Mouse (Mus musculus) midbrain, postnatal 0 days (tissue): ENCODE measurements around the gene Prcc. TPM values are rescaled to one million over a fixed set of nuclear protein-coding genes. Genes with fewer than 3 reads are reported as not detected.

Source experiments
- ATAC-seq: fragments of 200-750 bp; cut with Nextera tagmentation; 2 replicates; pipeline ENCODE4 v1.8.0; 2017; ENCODE audit warnings: moderate number of reproducible peaks, mild to moderate bottlenecking, moderate TSS enrichment, moderate library complexity; ENCODE audit not compliant: low FRiP score
- DNase-seq: peaks from one replicate; pipeline ENCODE4 v3.0.0-alpha.2; 2015; ENCODE audit warnings: low spot score
- H3K27ac ChIP-seq: fragments of 300-500 bp; sonication (generic); 2 replicates; pipeline ENCODE4 v1.5.1; 2014; ENCODE audit warnings: low read depth, mild to moderate bottlenecking, low read length, mixed read lengths
- H3K27me3 ChIP-seq: fragments of 300-500 bp; sonication (generic); 2 replicates; pipeline ENCODE4 v1.6.1; 2014; ENCODE audit warnings: low read length, control low read depth, mixed read lengths; ENCODE audit not compliant: insufficient read depth
- H3K36me3 ChIP-seq: fragments of 300-500 bp; sonication (generic); 2 replicates; pipeline ENCODE4 v1.6.1; 2014; ENCODE audit warnings: low read length, control low read depth, mixed read lengths; ENCODE audit not compliant: insufficient read depth
- H3K4me1 ChIP-seq: fragments of 300-500 bp; sonication (generic); 2 replicates; pipeline ENCODE4 v1.6.1; 2014; ENCODE audit warnings: mild to moderate bottlenecking, control low read depth, antibody characterized with exemption, low read length, mixed read lengths; ENCODE audit not compliant: insufficient read depth
- H3K4me2 ChIP-seq: fragments of 300-500 bp; sonication (generic); 2 replicates; pipeline ENCODE4 v1.6.1; 2014; ENCODE audit warnings: low read depth, mild to moderate bottlenecking, low read length, mixed read lengths; ENCODE audit not compliant: poor library complexity, severe bottlenecking
- H3K4me3 ChIP-seq: fragments of 300-500 bp; sonication (generic); 2 replicates; pipeline ENCODE4 v1.5.1; 2014; ENCODE audit warnings: low read depth, mild to moderate bottlenecking, low read length, moderate library complexity
- H3K9ac ChIP-seq: fragments of 300-500 bp; sonication (generic); replicated peaks from 2 replicates; pipeline ENCODE4 v1.6.1; 2014; ENCODE audit warnings: mild to moderate bottlenecking, low read length, moderate library complexity, mixed read lengths; ENCODE audit not compliant: poor library complexity, severe bottlenecking
- H3K9me3 ChIP-seq: fragments of 300-500 bp; sonication (generic); 2 replicates; pipeline ENCODE4 v1.6.1; 2016; ENCODE audit warnings: low read length, control low read depth
- CTCF ChIP-seq: IDR thresholded peaks from 2 replicates; pipeline ENCODE4 v1.5.1; 2016; ENCODE audit warnings: antibody characterized with exemption, mild to moderate bottlenecking
- WGBS: fragments of 180-500 bp; shearing (Covaris S2); extraction: QIAGEN DNeasy Blood & Tissue Kit; methylation state at CpG from one replicate; pipeline ENCODE4 v1.1.7; 2014; 5-methylcytosine and 5-hydroxymethylcytosine counted together
- polyA plus RNA-seq: library from polyadenylated mRNA; unstranded; fragments of >200 nt; fragmentation: Nextera tagmentation; extraction: Ambion mirVana; gene quantifications from 2 replicates; pipeline ENCODE4 v1.2.1, GENCODE M21; 2015
- total RNA-seq: library from RNA; depleted of rRNA; stranded (reverse); fragments of >200 nt; gene quantifications from 2 replicates; pipeline ENCODE4 v1.2.3, GENCODE M21; 2014

Gene Prcc
- total and polyA plus RNA-seq, 2 experiments from 2014 or later: 24.3 to 94.8 TPM

GRCm38 (mm10) chr3:87918551-87918950, 33.1 kb upstream of the Prcc start:
- no peaks in the 10 kb centered on the region for H3K27me3 ChIP-seq
- no peaks in the 10 kb centered on the region for H3K9me3 ChIP-seq
- peak overlapping the region; percentile 62; the same call in 1 of the 2 replicates for H3K27ac ChIP-seq
- ATAC-seq (no peak), DNase-seq (no peak)
- peak overlapping the region; percentile 86; the same call in 1 of the 2 replicates for H3K4me2 ChIP-seq
- H3K4me3 ChIP-seq: peak overlapping the region; percentile 58; the same call in 1 of the 2 replicates
- H3K36me3 ChIP-seq: peaks cover 39% of the 10 kb centered on the region
- H3K9ac ChIP-seq: no peak overlapping the region
- 100% methylated on average over 1 of the region's 1 CpGs for WGBS
- H3K4me1 ChIP-seq: 0 out of 2 replicates have a peak, but pooled peaks cover 3% of the 10 kb centered on the region
- TF ChIP-seq CTCF: no peak

GRCm38 (mm10) chr3:87916990-87917389, 31.6 kb upstream of the Prcc start:
- Histone ChIP-seq H3K9ac (no peak overlapping the region), H3K27ac (no peak overlapping the region), H3K4me1 (0 out of 2 replicates have a peak, but pooled peaks cover 3% of the 10 kb centered on the region), H3K36me3 (peaks cover 31% of the 10 kb centered on the region), H3K4me3 (no peak overlapping the region), H3K9me3 (no peaks in the 10 kb centered on the region), H3K4me2 (no peak overlapping the region), H3K27me3 (no peaks in the 10 kb centered on the region)
- WGBS: 96% methylated on average over 1 of the region's 1 CpGs
- no peak for ATAC-seq
- TF ChIP-seq CTCF: peak; percentile 29; the same call in 1 of the 2 replicates
- DNase-seq: no peak

- Histone ChIP-seq H3K36me3 (peaks cover 28% of the 10 kb centered on the region), H3K27me3 (no peaks in the 10 kb centered on the region), H3K4me3 (no peak overlapping the region), H3K27ac (no peak overlapping the region), H3K9ac (no peak overlapping the region), H3K4me1 (peaks cover 10% of the 10 kb centered on the region), H3K9me3 (no peaks in the 10 kb centered on the region), H3K4me2 (no peak overlapping the region)
- DNase-seq (no peak), ATAC-seq (no peak)
- no peak for TF ChIP-seq CTCF
- 96% methylated on average over 10 of the region's 10 CpGs for WGBS
Measured at GRCm38 (mm10) chr3:87913891-87914290, 28.5 kb upstream of the Prcc start.

GRCm38 (mm10) chr3:87913491-87913890, 28.1 kb upstream of the Prcc start:
- H3K9ac ChIP-seq: no peak overlapping the region
- no peak overlapping the region for H3K4me3 ChIP-seq
- no peaks in the 10 kb centered on the region for H3K27me3 ChIP-seq
- peaks cover 28% of the 10 kb centered on the region for H3K36me3 ChIP-seq
- H3K27ac ChIP-seq: no peak overlapping the region
- H3K9me3 ChIP-seq: no peaks in the 10 kb centered on the region
- no peak for TF ChIP-seq CTCF
- WGBS: 89% methylated on average over 7 of the region's 7 CpGs
- H3K4me2 ChIP-seq: no peak overlapping the region
- peaks cover 12% of the 10 kb centered on the region for H3K4me1 ChIP-seq
- no peak for DNase-seq
- no peak for ATAC-seq

GRCm38 (mm10) chr3:87910573-87911141, 25.2 kb upstream of the Prcc start:
- peaks cover 19% of the 10 kb centered on the region for H3K36me3 ChIP-seq
- H3K27me3 ChIP-seq: no peaks in the 10 kb centered on the region
- WGBS: 3% methylated on average over 12 of the region's 12 CpGs
- H3K4me1 ChIP-seq: peaks cover 20% of the 10 kb centered on the region
- H3K9ac ChIP-seq: peak overlapping the region; percentile 36; the same call in 1 of the 2 replicates
- TF ChIP-seq CTCF: no peak
- peak; percentile 82 for DNase-seq
- ATAC-seq: 0 out of 2 replicates have a peak, but pooled peaks have one; percentile 39
- peak overlapping the region; percentile 32 for H3K4me3 ChIP-seq
- no peaks in the 10 kb centered on the region for H3K9me3 ChIP-seq
- peak overlapping the region; percentile 72 for H3K27ac ChIP-seq
- H3K4me2 ChIP-seq: peak overlapping the region; percentile 61

GRCm38 (mm10) chr3:87909874-87910273, 24.5 kb upstream of the Prcc start:
- Histone ChIP-seq H3K4me3 (peak overlapping the region; percentile 32), H3K27me3 (no peaks in the 10 kb centered on the region), H3K27ac (peak overlapping the region; percentile 72; the same call in 1 of the 2 replicates), H3K36me3 (peaks cover 15% of the 10 kb centered on the region), H3K4me1 (peaks cover 20% of the 10 kb centered on the region), H3K9me3 (no peaks in the 10 kb centered on the region), H3K9ac (peak overlapping the region; percentile 24; the same call in 1 of the 2 replicates), H3K4me2 (peak overlapping the region; percentile 61)
- no peak for TF ChIP-seq CTCF
- DNase-seq (no peak), ATAC-seq (no peak)
- WGBS: 11% methylated on average over 4 of the region's 4 CpGs
